ENCODE assay signal across 8 mouse cellular contexts in the genomic region with DNA sequence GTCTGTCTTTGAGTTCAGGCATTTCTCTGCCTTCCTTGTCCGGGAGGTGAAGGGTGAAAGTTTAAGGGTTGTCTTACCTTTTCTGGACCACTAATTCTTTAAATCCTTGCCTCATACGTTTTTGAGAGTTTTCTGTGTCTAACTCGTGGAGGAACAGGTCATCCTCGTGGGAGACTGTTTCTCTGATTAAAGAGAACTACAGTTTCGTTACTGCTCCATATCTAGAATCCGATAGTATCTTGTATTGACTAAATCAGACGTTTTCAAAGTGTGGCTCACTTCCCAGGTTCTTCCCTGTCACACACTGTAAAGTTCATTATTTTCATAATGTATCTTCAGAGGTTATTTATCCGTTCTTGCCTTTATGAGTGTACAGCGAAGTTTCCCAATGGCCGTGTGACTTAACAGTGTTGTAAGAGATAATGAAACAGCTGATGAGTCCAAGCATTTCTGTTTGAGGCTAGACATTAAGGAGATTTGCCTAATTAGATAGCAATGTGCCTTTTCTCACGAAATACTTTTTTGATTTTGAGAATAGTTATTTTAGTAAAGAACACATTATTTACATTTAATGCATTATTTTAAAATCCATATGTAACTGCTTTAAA. TPM values are rescaled to one million over a fixed set of nuclear protein-coding genes. Genes with fewer than 3 reads are reported as not detected.
DNase-seq lines count a peak whose midpoint lies in the region; ATAC-seq and TF ChIP-seq lines count a peak whose summit lies in the region.

No protein-coding gene starts in this region.

- H3K4me1 ChIP-seq in lung, adult 2 months (ENCODE audit: control insufficient read depth, insufficient read depth, low read length), result peaks cover 6% of the 10 kb centered on the region
- H3K4me1 ChIP-seq in embryonic facial prominence, embryonic 15.5 days, result 0 out of 2 replicates have a peak, but pooled peaks cover 5% of the 10 kb centered on the region
- 0 out of 2 replicates have a peak, but pooled peaks cover 4% of the 10 kb centered on the region for H3K4me1 ChIP-seq in intestine, postnatal 0 days (replicated peaks; ENCODE audit: control insufficient read depth, insufficient read depth, low read length)

- TF ChIP-seq POLR2A in lung, adult 2 months (IDR thresholded peaks at IDR 0.05; ENCODE audit: borderline replicate concordance, extremely low read depth, low read depth, low read length), result no peak

- TF ChIP-seq CTCF in lung, adult 2 months (IDR thresholded peaks at IDR 0.05; ENCODE audit: insufficient read depth, low read length), result no peak
- TF ChIP-seq CTCF in intestine, postnatal 0 days (IDR thresholded peaks at IDR 0.05; ENCODE audit: low read depth), result no peak

- intact Hi-C loops in gastrocnemius, postnatal 36 days (cut with DNase I), result no loop called here

- H3K4me2 ChIP-seq in embryonic facial prominence, embryonic 15.5 days (replicated peaks), result peak overlapping the region; percentile 81
- peak overlapping the region; percentile 94 for H3K4me2 ChIP-seq in intestine, postnatal 0 days (replicated peaks; ENCODE audit: low read depth)

- no peak overlapping the region; the same call in 1 of the 2 replicates for H3K9ac ChIP-seq in embryonic facial prominence, embryonic 15.5 days
- no peak overlapping the region for H3K9ac ChIP-seq in intestine, postnatal 0 days (ENCODE audit: low read depth, low read length)

- no peaks in the 10 kb centered on the region for H3K36me3 ChIP-seq in embryonic facial prominence, embryonic 15.5 days
- no peaks in the 10 kb centered on the region for H3K36me3 ChIP-seq in intestine, postnatal 0 days (ENCODE audit: control insufficient read depth, insufficient read depth)

- DNase-seq in lung, adult 2 months, result no peak
- DNase-seq in lung, adult 18-20 months, result no peak
- DNase-seq in naive thymus-derived CD4-positive, alpha-beta T cell, adult 2 months (ENCODE audit: low read depth), result peak; percentile 29
- no peak for DNase-seq in layer of hippocampus, postnatal 25 days (ENCODE audit: extremely low spot score in 1 of 2, low spot score in 1 of 2)
- DNase-seq in gastrocnemius, postnatal 36 days, result no peak
- DNase-seq in adrenal gland, adult 8-10 months, result no peak

- peak overlapping the region; percentile 94 for H3K4me3 ChIP-seq in lung, adult 2 months (replicated peaks; ENCODE audit: extremely low read depth, low read depth, low read length)
- H3K4me3 ChIP-seq in embryonic facial prominence, embryonic 15.5 days (replicated peaks), result peak overlapping the region; percentile 91
- peak overlapping the region; percentile 88 for H3K4me3 ChIP-seq in intestine, postnatal 0 days (ENCODE audit: low read depth, low read length)

- no peaks in the 10 kb centered on the region for H3K9me3 ChIP-seq in embryonic facial prominence, embryonic 15.5 days (replicated peaks)
- no peaks in the 10 kb centered on the region for H3K9me3 ChIP-seq in intestine, postnatal 0 days (ENCODE audit: control insufficient read depth)

- 7% methylated on average over 11 of the region's 11 CpGs for WGBS in lung, adult 2 months
- WGBS in embryonic facial prominence, embryonic 15.5 days, result 11% methylated on average over 11 of the region's 11 CpGs
- 4% methylated on average over 11 of the region's 11 CpGs for WGBS in intestine, postnatal 0 days

- ATAC-seq in embryonic facial prominence, embryonic 15.5 days (ENCODE audit: insufficient number of reproducible peaks, low FRiP score, low TSS enrichment, low read depth), result no peak
- no peak for ATAC-seq in intestine, postnatal 0 days

- no peaks in the 10 kb centered on the region for H3K27me3 ChIP-seq in embryonic facial prominence, embryonic 15.5 days
- H3K27me3 ChIP-seq in intestine, postnatal 0 days (replicated peaks; ENCODE audit: control insufficient read depth, insufficient read depth, low read length), result no peaks in the 10 kb centered on the region

- H3K27ac ChIP-seq in embryonic facial prominence, embryonic 15.5 days (replicated peaks), result peak overlapping the region; percentile 8; the same call in 1 of the 2 replicates
- no peak overlapping the region; the same call in 1 of the 2 replicates for H3K27ac ChIP-seq in intestine, postnatal 0 days (ENCODE audit: low read depth, low read length)

RNA-seq across cellular contexts. Expression of a gene that starts 0.9 kb away (rescaled TPM):
- polyA plus RNA-seq in lung, adult 2 months (2012; rRNA removed), result 8.6 and 9.7 TPM in 2 replicates
- 11.4 and 11.6 TPM in 2 replicates for polyA plus RNA-seq in embryonic facial prominence, embryonic 15.5 days (2015; fragmentation: Nextera tagmentation; extraction: Ambion mirVana)
- polyA plus RNA-seq in intestine, postnatal 0 days (2015; fragmentation: Nextera tagmentation; extraction: Ambion mirVana), result 10.9 and 14.3 TPM in 2 replicates
- total RNA-seq in layer of hippocampus, postnatal 25 days (2021), result 10 to 100 TPM; 17.9 to 20.2 TPM
- total RNA-seq in gastrocnemius, postnatal 36 days (2021), result 10 to 100 TPM; 44.3 to 47.5 TPM
- 10 to 100 TPM; 15.8 to 30.8 (median 20.0) TPM for total RNA-seq in adrenal gland, adult 8-10 months (2022)

RNA-seq across cellular contexts. Expression of a gene that starts 47.2 kb away (rescaled TPM):
- polyA plus RNA-seq in lung, adult 2 months (2012; rRNA removed), result 0.05 TPM in 1 of 2 replicates, not detected in the other
- 0.48 and 0.51 TPM in 2 replicates for polyA plus RNA-seq in embryonic facial prominence, embryonic 15.5 days (2015; fragmentation: Nextera tagmentation; extraction: Ambion mirVana)
- polyA plus RNA-seq in intestine, postnatal 0 days (2015; fragmentation: Nextera tagmentation; extraction: Ambion mirVana), result 0.04 TPM in 1 of 2 replicates, not detected in the other
- under 1 TPM in 1 of 2 experiments, not detected in 1; 0.12 TPM for total RNA-seq in layer of hippocampus, postnatal 25 days (2021)
- total RNA-seq in gastrocnemius, postnatal 36 days (2021), result under 1 TPM; 0.39 to 0.56 TPM
- under 1 TPM; 0.09 to 0.16 (median 0.11) TPM for total RNA-seq in adrenal gland, adult 8-10 months (2022)
